Mouse (Mus musculus) thymus, adult 2 months (tissue): ENCODE measurements around the gene Map2.

Experiments
- CTCF ChIP-seq: fragments of 200-500 bp; IDR thresholded peaks from 2 replicates; pipeline ENCODE4 v1.5.1; 2012; ENCODE audit warnings: mild to moderate bottlenecking, control low read depth, low read length, moderate library complexity, borderline replicate concordance; ENCODE audit not compliant: control insufficient read depth, poor library complexity, insufficient read depth; ENCODE audit errors: extremely low read depth
- POLR2A ChIP-seq: fragments of 200-500 bp; IDR thresholded peaks from 2 replicates; pipeline ENCODE4 v1.6.1; 2012; ENCODE audit warnings: mild to moderate bottlenecking, low read length, control low read depth, moderate library complexity; ENCODE audit not compliant: control insufficient read depth, poor library complexity, insufficient read depth; ENCODE audit errors: extremely low read depth

DNA sequence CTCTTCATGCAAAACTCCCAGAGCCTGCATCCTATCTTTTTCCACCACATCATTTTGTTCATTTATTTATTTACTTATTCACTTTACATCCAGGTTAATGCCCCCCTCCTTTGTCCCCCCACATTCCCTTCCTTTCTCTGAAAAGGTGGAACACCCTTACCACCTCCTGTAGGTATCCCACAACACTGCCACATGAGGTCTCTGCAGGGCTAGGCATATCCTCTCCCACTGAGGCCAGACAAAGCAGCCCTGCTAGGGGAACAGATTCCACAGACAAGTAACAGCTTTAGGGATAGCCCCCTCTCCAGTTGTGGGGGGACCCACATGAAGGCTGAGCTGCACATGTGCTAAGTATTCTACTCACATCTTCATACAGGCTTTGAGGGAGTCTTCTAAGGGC, 154.5 kb downstream of the Map2 start:
- TF ChIP-seq CTCF (no peak), POLR2A (no peak)
